14 mouse cellular contexts compared by ENCODE assay signal in genomic region chr8:70764026-70764425, GRCm38 (mm10). TPM values are rescaled to one million over a fixed set of nuclear protein-coding genes. Genes with fewer than 3 reads are reported as not detected.
A peak's percentile ranks its signal among the peaks of the same experiment; 100 is the strongest.
DNase-seq lines count a peak whose midpoint lies in the region; TF ChIP-seq lines count a peak whose summit lies in the region.
"Had no signal": no experiment of that assay in that cellular context is flagged by ENCODE, and none has a peak within 500 bp of the region (broad histone marks: within the 10 kb centered on the region; RNA-seq: fewer than 3 reads in every experiment).

No protein-coding gene starts in this region.

- peaks cover 12 to 34% of the 10 kb centered on the region in 2 experiments for H3K4me1 ChIP-seq in MEL (ENCODE audit: control insufficient read depth in 1 of 2, insufficient read depth in 2 of 2, low read length in 2 of 2)
- H3K4me1 ChIP-seq in bone marrow, adult 2 months (ENCODE audit: control insufficient read depth, insufficient read depth, low read length) = peaks cover 26% of the 10 kb centered on the region
- H3K4me1 ChIP-seq in small intestine, adult 2 months (ENCODE audit: control insufficient read depth, insufficient read depth, insufficient read length, low read length) = peaks cover 43% of the 10 kb centered on the region
- peaks cover 21% of the 10 kb centered on the region for H3K4me1 ChIP-seq in cerebellum, adult 2 months (ENCODE audit: control insufficient read depth, insufficient read depth, low read length)

- no peak overlapping the region for H3K9ac ChIP-seq in MEL (ENCODE audit: control insufficient read depth, low read depth, low read length, poor library complexity, severe bottlenecking)
- H3K9ac ChIP-seq: embryonic facial prominence, embryonic 13.5 days; heart, embryonic 15.5 days; hindbrain, embryonic 14.5 days; midbrain, embryonic 15.5 days; neural tube, embryonic 13.5 days had no signal

- TF ChIP-seq POLR2A in MEL (IDR thresholded peaks at IDR 0.05; ENCODE audit: control insufficient read depth in 1 of 2, insufficient read depth in 1 of 2, low read depth in 1 of 2, low read length in 2 of 2, poor library complexity in 1 of 2) = no peak
- no peak for TF ChIP-seq POLR2A in bone marrow, adult 2 months (IDR thresholded peaks at IDR 0.05; ENCODE audit: borderline replicate concordance, control insufficient read depth, low read depth, low read length)
- peak; percentile 48; the same call in 1 of the 2 replicates for TF ChIP-seq POLR2A in small intestine, adult 2 months (IDR thresholded peaks at IDR 0.05; ENCODE audit: low read depth, low read length)
- TF ChIP-seq POLR2A in cerebellum, adult 2 months (IDR thresholded peaks at IDR 0.05; ENCODE audit: borderline replicate concordance, insufficient read depth, low read length) = no peak

- no peak for TF ChIP-seq CTCF in MEL (IDR thresholded peaks at IDR 0.05 in 2 of 3, conservative IDR thresholded peaks at IDR 0.05 in 1 of 3; ENCODE audit: control insufficient read depth in 1 of 3, insufficient read depth in 1 of 3, low read depth in 2 of 3, low read length in 3 of 3, poor library complexity in 1 of 3, severe bottlenecking in 1 of 3)
- no peak for TF ChIP-seq CTCF in bone marrow, adult 2 months (IDR thresholded peaks at IDR 0.05; ENCODE audit: control insufficient read depth, insufficient read depth, low read length)
- no peak for TF ChIP-seq CTCF in small intestine, adult 2 months (IDR thresholded peaks at IDR 0.05; ENCODE audit: extremely low read depth, insufficient read length, insufficient replicate concordance, low read depth, low read length)
- TF ChIP-seq CTCF in cerebellum, adult 2 months (IDR thresholded peaks at IDR 0.05; ENCODE audit: borderline replicate concordance, insufficient read depth, low read depth, low read length) = no peak

- H3K36me3 ChIP-seq in MEL (ENCODE audit: control insufficient read depth in 1 of 2, insufficient read depth in 2 of 2, low read length in 2 of 2) = peaks cover 0 to 23% of the 10 kb centered on the region in 2 experiments; a peak in 2 of 4 replicates
- H3K36me3 ChIP-seq in small intestine, adult 2 months (ENCODE audit: control insufficient read depth, insufficient read depth, low read length) = peaks cover 14% of the 10 kb centered on the region

- peak overlapping the region; percentile 45 for H3K27ac ChIP-seq in MEL (ENCODE audit: control insufficient read depth, low read depth, low read length)
- peak overlapping the region; percentile 38 for H3K27ac ChIP-seq in bone marrow, adult 2 months (ENCODE audit: control insufficient read depth, insufficient read depth, low read depth, low read length, poor library complexity)
- peak overlapping the region; percentile 98 for H3K27ac ChIP-seq in small intestine, adult 2 months (ENCODE audit: insufficient read depth, low read depth, low read length)
- no peak overlapping the region for H3K27ac ChIP-seq in cerebellum, adult 2 months (ENCODE audit: insufficient read depth, low read length)
- H3K27ac ChIP-seq: embryonic facial prominence, embryonic 13.5 days; heart, embryonic 15.5 days; hindbrain, embryonic 14.5 days; midbrain, embryonic 15.5 days; neural tube, embryonic 13.5 days had no signal

- DNase-seq in MEL (ENCODE audit: low read depth, low spot score) (peak; percentile 80), liver (peak; percentile 86)
- no peak for DNase-seq in embryo, embryonic 11 days
- no peak for DNase-seq in lung, postnatal 14 days
- DNase-seq in cerebellum, adult 2 months = no peak

- H3K27me3 ChIP-seq in MEL (ENCODE audit: control insufficient read depth in 1 of 2, insufficient read depth in 2 of 2, low read length in 2 of 2) = no peaks in the 10 kb centered on the region
- no peaks in the 10 kb centered on the region for H3K27me3 ChIP-seq in small intestine, adult 2 months (ENCODE audit: control insufficient read depth, insufficient read depth, low read length)
- no peaks in the 10 kb centered on the region for H3K27me3 ChIP-seq in cerebellum, adult 2 months (ENCODE audit: control insufficient read depth, insufficient read depth, low read length)
- H3K27me3 ChIP-seq: CH12.LX; embryonic facial prominence, embryonic 13.5 days; heart, embryonic 15.5 days had no signal

- TF ChIP-seq RAD21 in MEL (IDR thresholded peaks at IDR 0.05; ENCODE audit: low read depth, low read length) = no peak

- TF ChIP-seq EP300 in MEL (IDR thresholded peaks at IDR 0.05; ENCODE audit: low read depth in 1 of 2, low read length in 2 of 2) = peak; percentile 61 to 63

- WGBS in bone marrow, adult 2 months = 59% methylated on average over 8 of the region's 8 CpGs
- 29% methylated on average over 8 of the region's 8 CpGs for WGBS in small intestine, adult 2 months
- 88% methylated on average over 8 of the region's 8 CpGs for WGBS in cerebellum, adult 2 months

- H3K79me2 ChIP-seq in MEL (ENCODE audit: control insufficient read depth, insufficient read depth, low read length, poor library complexity) = peaks cover 11% of the 10 kb centered on the region

- no peaks in the 10 kb centered on the region for H3K9me3 ChIP-seq in MEL (replicated peaks; ENCODE audit: insufficient read depth, low read length)
- H3K9me3 ChIP-seq: embryonic facial prominence, embryonic 13.5 days; heart, embryonic 15.5 days; midbrain, embryonic 15.5 days; neural tube, embryonic 13.5 days had no signal

- no peak overlapping the region for H3K4me3 ChIP-seq in MEL (ENCODE audit: control insufficient read depth in 1 of 2, insufficient read depth in 1 of 2, low read depth in 2 of 2, low read length in 2 of 2)
- no peak overlapping the region for H3K4me3 ChIP-seq in bone marrow, adult 2 months (replicated peaks; ENCODE audit: control insufficient read depth, low read depth, low read length)
- peak overlapping the region; percentile 78 for H3K4me3 ChIP-seq in small intestine, adult 2 months (ENCODE audit: low read depth, low read length)
- no peak overlapping the region for H3K4me3 ChIP-seq in cerebellum, adult 2 months (replicated peaks; ENCODE audit: insufficient read depth, low read depth, low read length)
- H3K4me3 ChIP-seq: embryonic facial prominence, embryonic 13.5 days; heart, embryonic 15.5 days; midbrain, embryonic 15.5 days; neural tube, embryonic 13.5 days had no signal

TF ChIP-seq in MEL, 35 proteins besides CTCF, POLR2A, EP300 and RAD21 (continues in another document):
- peak; percentile 78 for TF ChIP-seq ETS1 (IDR thresholded peaks at IDR 0.05; ENCODE audit: low read depth, low read length)
- no peak for TF ChIP-seq CHD2 (IDR thresholded peaks at IDR 0.05; ENCODE audit: low read length)
- TF ChIP-seq TAL1 (IDR thresholded peaks at IDR 0.05; ENCODE audit: low read length) = peak; percentile 76
- TF ChIP-seq MXI1 (IDR thresholded peaks at IDR 0.05; ENCODE audit: low read depth, low read length) = peak; percentile 58
- TF ChIP-seq KAT2A (conservative IDR thresholded peaks at IDR 0.05; ENCODE audit: low read depth, low read length) = no peak
- TF ChIP-seq USF1 (IDR thresholded peaks at IDR 0.05; ENCODE audit: low read depth, low read length) = peak; percentile 36; the same call in 1 of the 2 replicates
- peak; percentile 73 for TF ChIP-seq GATA1 (IDR thresholded peaks at IDR 0.05; ENCODE audit: low read depth, low read length)
- TF ChIP-seq RCOR1 (IDR thresholded peaks at IDR 0.05; ENCODE audit: low read depth, low read length) = peak; percentile 71; the same call in 1 of the 2 replicates
- peak; percentile 48; the same call in 1 of the 2 replicates for TF ChIP-seq MYB (IDR thresholded peaks at IDR 0.05; ENCODE audit: low read depth, low read length)
- TF ChIP-seq MAFK (IDR thresholded peaks at IDR 0.05; ENCODE audit: borderline replicate concordance, low read depth, low read length) = no peak

RNA-seq across cellular contexts. Expression of gene Mpv17l2, which starts 3.3 kb away (rescaled TPM):
- total RNA-seq in MEL (2012; rRNA removed) = 41.9 and 52.8 TPM in 2 replicates
- 100 to 1,000 TPM in 1 of 2 experiments, not detected in 1; 102 TPM for polyA plus RNA-seq in MEL (2012; ENCODE audit: insufficient read depth in 1 of 2, insufficient read length in 2 of 2, low read depth in 1 of 2, low replicate concordance in 2 of 2, missing spikeins in 1 of 2)
- 15.1 and 28.2 TPM in 2 replicates for polyA plus RNA-seq in bone marrow, adult 2 months (2011; ENCODE audit: insufficient read depth, insufficient read length, low replicate concordance, missing spikeins)
- 190 and 222 TPM in 2 replicates for polyA plus RNA-seq in small intestine, adult 2 months (2012; rRNA removed)
- polyA plus RNA-seq in cerebellum, adult 2 months (2012; rRNA removed) = 81.1 and 83.4 TPM in 2 replicates

RNA-seq across cellular contexts. Expression of gene Rab3a, which starts 9.5 kb away (rescaled TPM):
- 1.8 TPM in 2 replicates for total RNA-seq in MEL (2012; rRNA removed)
- 1 to 10 TPM in 1 of 2 experiments, not detected in 1; 5.6 TPM for polyA plus RNA-seq in MEL (2012; ENCODE audit: insufficient read depth in 1 of 2, insufficient read length in 2 of 2, low read depth in 1 of 2, low replicate concordance in 2 of 2, missing spikeins in 1 of 2)
- polyA plus RNA-seq in bone marrow, adult 2 months (2011; ENCODE audit: insufficient read depth, insufficient read length, low replicate concordance, missing spikeins) = 9.7 and 13.3 TPM in 2 replicates
- 14.9 and 26.3 TPM in 2 replicates for polyA plus RNA-seq in small intestine, adult 2 months (2012; rRNA removed)
- 1,156 and 1,176 TPM in 2 replicates for polyA plus RNA-seq in cerebellum, adult 2 months (2012; rRNA removed)

RNA-seq across cellular contexts. Expression of gene Pik3r2, which starts 12.5 kb away (rescaled TPM):
- 23.7 and 25.4 TPM in 2 replicates for total RNA-seq in MEL (2012; rRNA removed)
- 10 to 100 TPM in 1 of 2 experiments, not detected in 1; 37.8 TPM for polyA plus RNA-seq in MEL (2012; ENCODE audit: insufficient read depth in 1 of 2, insufficient read length in 2 of 2, low read depth in 1 of 2, low replicate concordance in 2 of 2, missing spikeins in 1 of 2)
- polyA plus RNA-seq in bone marrow, adult 2 months (2011; ENCODE audit: insufficient read depth, insufficient read length, low replicate concordance, missing spikeins) = 12.8 and 19.5 TPM in 2 replicates
- 129 and 414 TPM in 2 replicates for polyA plus RNA-seq in small intestine, adult 2 months (2012; rRNA removed)
- 150 and 158 TPM in 2 replicates for polyA plus RNA-seq in cerebellum, adult 2 months (2012; rRNA removed)

RNA-seq across cellular contexts. Expression of gene Pde4c, which starts 40.5 kb away (rescaled TPM):
- total RNA-seq in MEL (2012; rRNA removed) = 0.65 and 0.75 TPM in 2 replicates
- polyA plus RNA-seq in MEL (2012; ENCODE audit: insufficient read depth in 1 of 2, insufficient read length in 2 of 2, low read depth in 1 of 2, low replicate concordance in 2 of 2, missing spikeins in 1 of 2) = 1 to 10 TPM in 1 of 2 experiments, not detected in 1; 3.0 TPM
- 2.7 and 3.2 TPM in 2 replicates for polyA plus RNA-seq in bone marrow, adult 2 months (2011; ENCODE audit: insufficient read depth, insufficient read length, low replicate concordance, missing spikeins)
- polyA plus RNA-seq in small intestine, adult 2 months (2012; rRNA removed) = 6.5 and 6.8 TPM in 2 replicates
- 2.5 and 3.0 TPM in 2 replicates for polyA plus RNA-seq in cerebellum, adult 2 months (2012; rRNA removed)
- polyA plus RNA-seq: forebrain, embryonic 14.5 days had no signal

RNA-seq across cellular contexts. Expression of gene Mast3, which starts 40.8 kb away (rescaled TPM):
- total RNA-seq in MEL (2012; rRNA removed) = 10.4 and 13.5 TPM in 2 replicates
- polyA plus RNA-seq in MEL (2012; ENCODE audit: insufficient read depth in 1 of 2, insufficient read length in 2 of 2, low read depth in 1 of 2, low replicate concordance in 2 of 2, missing spikeins in 1 of 2) = 10 to 100 TPM in 1 of 2 experiments, not detected in 1; 54.7 TPM
- polyA plus RNA-seq in bone marrow, adult 2 months (2011; ENCODE audit: insufficient read depth, insufficient read length, low replicate concordance, missing spikeins) = 20.5 and 70.7 TPM in 2 replicates
- 63.9 and 71.9 TPM in 2 replicates for polyA plus RNA-seq in small intestine, adult 2 months (2012; rRNA removed)
- polyA plus RNA-seq in cerebellum, adult 2 months (2012; rRNA removed) = 69.5 and 70.4 TPM in 2 replicates

Comparison
In these comparisons a context has a peak if more than half of its experiments do, and no peak if none do; other contexts are left out.
1. DNase-seq: peak in MEL (single experiment) and liver (single experiment); none in embryo, embryonic 11 days (single experiment), lung, postnatal 14 days (single experiment) and cerebellum, adult 2 months (0 of 2).
2. RNA of gene Rab3a, which starts 9.5 kb away (polyA plus RNA-seq): 1,156 to 1,176 TPM in cerebellum, adult 2 months; 14.9 to 26.3 TPM in small intestine, adult 2 months, 9.7 to 13.3 TPM in bone marrow, adult 2 months and 5.6 TPM in MEL; every median in the first group is over 10 times any median in the second.